Mouse (Mus musculus) megakaryocyte-erythroid progenitor cell, adult 5 weeks (primary cell): ENCODE data around the gene Elmo1. TPM values are rescaled to one million over a fixed set of nuclear protein-coding genes. Genes with fewer than 3 reads are reported as not detected.

Source experiments
- polyA plus RNA-seq: library from polyadenylated mRNA; stranded (reverse); fragments of >175 nt; gene quantifications from 2 replicates; pipeline ENCODE4 v1.2.3, GENCODE M21; 2012

Gene Elmo1
- polyA plus RNA-seq = 6.8 and 6.9 TPM in 2 replicates

GRCm38 (mm10) chr13:20090133-20090710, at the start of gene Elmo1:
Gene Elmo1 (plus strand): TSS chr13:20090596.

